Mouse (Mus musculus) ovary, adult 10 weeks (tissue): ENCODE data around the gene Pgm1. TPM values are rescaled to one million over a fixed set of nuclear protein-coding genes. Genes with fewer than 3 reads are reported as not detected.

Source experiments
- polyA plus RNA-seq: library from polyadenylated mRNA; stranded (reverse); fragments of 350-450 nt; fragmentation: Illumina TruSeq; extraction: RNeasy Lipid Tissue Mini Kit (QIAGEN cat#74804); gene quantifications from one replicate; pipeline ENCODE4 v1.2.3, GENCODE M21; 2014

The Pgm1 gene
- 17.3 TPM for polyA plus RNA-seq

DNA sequence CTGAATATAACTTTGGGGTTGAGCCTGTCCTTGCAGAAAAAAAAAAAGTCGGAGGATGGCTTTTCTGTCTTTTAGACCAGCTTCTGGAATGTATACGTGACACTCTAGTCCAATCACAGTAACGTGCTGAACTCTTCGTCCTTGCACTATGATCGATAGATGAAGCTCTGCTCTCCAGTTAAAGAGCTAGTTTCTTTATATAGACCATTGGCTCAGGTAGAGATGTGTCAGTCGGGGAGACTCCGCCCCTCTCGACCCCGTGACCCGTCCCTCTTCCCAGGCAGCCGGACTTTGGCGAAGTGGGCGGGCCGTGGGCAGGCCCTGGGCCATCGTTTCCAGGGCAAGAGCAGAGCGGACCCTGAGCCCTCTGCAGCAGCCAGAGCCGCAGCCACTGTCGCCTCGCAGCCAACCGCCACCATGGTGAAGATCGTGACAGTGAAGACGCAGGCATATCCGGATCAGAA, at the start of gene Pgm1:
Gene Pgm1, plus strand, starts transcription at position 266 of the 464 bp plus-strand sequence.

DNA sequence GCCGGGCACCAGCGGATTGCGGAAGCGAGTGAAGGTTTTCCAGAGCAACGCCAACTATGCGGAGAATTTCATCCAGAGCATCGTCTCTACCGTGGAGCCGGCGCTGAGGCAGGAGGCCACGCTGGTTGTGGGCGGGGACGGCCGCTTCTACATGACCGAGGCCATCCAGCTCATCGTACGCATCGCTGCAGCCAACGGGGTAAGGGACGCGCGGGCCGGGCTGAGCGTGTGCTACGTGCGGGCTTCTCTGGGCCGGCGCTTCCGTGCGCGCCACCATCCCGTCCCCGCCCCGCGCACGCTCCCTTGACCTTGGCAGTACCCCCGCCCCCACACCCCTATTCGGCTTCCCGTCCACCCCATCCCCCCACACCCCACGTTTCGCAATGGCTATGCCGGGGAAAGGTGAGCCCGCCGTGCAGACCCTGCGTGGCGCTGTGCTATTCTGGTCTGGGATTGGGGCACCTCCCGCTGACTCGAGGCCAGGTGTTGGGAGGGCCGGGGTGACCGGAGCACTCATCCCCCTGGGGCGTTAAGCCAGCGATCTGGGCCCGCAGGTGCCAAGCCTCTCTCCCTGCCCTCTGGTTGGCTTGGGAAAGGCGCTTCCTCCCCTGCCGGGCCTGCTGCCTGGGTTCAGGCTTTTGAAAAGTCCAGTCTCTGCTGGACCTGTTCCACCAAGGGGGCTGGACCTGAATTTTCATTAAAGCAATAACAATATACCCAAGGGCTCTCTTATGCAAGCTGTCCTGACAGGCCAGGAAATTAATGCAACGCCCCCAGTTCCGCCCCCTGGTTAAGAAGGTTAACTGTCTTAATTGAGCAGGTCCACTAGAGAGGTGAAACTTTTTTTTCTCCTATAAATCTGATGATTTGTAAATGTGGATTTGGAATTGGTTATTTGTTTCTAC, 651 bp downstream of the Pgm1 start, which contains the start of gene Itgb3bp:
Gene Itgb3bp, minus strand, starts transcription at position 201 of the 905 bp plus-strand sequence.

Other genes starting within 250 kb of the Pgm1 start
- gene Alg6, start 213.8 kb upstream of the Pgm1 start, polyA plus RNA-seq: 31.8 TPM
- 11.0 TPM for gene Efcab7, start 100.2 kb upstream of the Pgm1 start, polyA plus RNA-seq
- 55.0 TPM for gene Itgb3bp, start 399 bp downstream of the Pgm1 start, polyA plus RNA-seq
- 25.2 TPM for gene Ror1, start 166.4 kb downstream of the Pgm1 start, polyA plus RNA-seq